Mouse (Mus musculus): ENCODE measurements around the gene Acbd5.

- TF ChIP-seq POLR2A (IDR thresholded peaks at IDR 0.05; ENCODE audit: low read depth, low read length) (no peak), CTCF (IDR thresholded peaks at IDR 0.05; ENCODE audit: borderline replicate concordance, insufficient read depth, low read length) (no peak)
These were observed 29.1 kb downstream of the Acbd5 start for GRCm38 (mm10) chr2:23097028-23097427.
